Mouse (Mus musculus) mature B cell (primary cell): ENCODE measurements around the gene Gcnt4.

Experiments
- in situ Hi-C: fragments of 300-500 bp; cut with MboI; formaldehyde crosslinking; loops from 2 replicates; pipeline ENCODE4 v1.14.3; 2019

The Gcnt4 gene

DNA sequence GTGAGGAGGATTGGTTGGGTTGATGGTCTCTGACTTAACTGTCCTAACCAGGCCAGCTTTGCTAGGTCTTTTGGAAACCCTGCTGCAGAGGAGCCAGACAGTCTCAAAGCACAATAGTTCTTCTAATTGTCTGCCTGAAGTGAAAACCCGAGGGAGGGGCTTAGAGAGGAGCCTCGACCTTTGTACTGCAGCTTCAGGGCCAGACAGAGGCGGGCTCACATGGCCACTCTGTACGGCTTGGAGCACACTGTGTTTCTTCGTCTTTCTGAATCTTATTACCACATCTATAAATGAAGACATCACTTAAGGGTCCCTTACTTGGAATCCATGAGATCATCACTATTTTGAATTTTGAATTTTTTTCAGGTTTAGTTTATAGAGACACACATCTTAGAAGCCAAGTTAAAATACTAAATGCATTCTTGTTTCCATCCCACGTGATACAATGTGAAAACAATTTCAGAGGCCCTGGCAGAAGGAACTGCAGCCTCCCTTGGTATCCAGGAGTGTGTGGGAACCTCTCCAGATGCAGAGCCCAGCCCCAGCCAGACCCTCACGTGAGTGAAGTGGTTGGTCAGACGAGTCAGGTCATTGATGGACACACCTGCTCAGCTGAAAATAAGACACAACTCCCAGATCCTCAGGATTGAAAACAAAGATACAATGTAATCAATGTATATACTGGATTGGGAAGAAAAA, 69.0 kb downstream of the Gcnt4 start:
- in situ Hi-C loops = no loop called here

GRCm38 (mm10) chr13:96995243-96995642, 70.8 kb downstream of the Gcnt4 start:
- in situ Hi-C loops = no loop called here

- in situ Hi-C loops = no loop called here
These were observed 72.6 kb downstream of the Gcnt4 start for GRCm38 (mm10) chr13:96997080-96997479.
